Mouse (Mus musculus) CH12F3 (cell line): ENCODE results near the gene Prkca.

Experiments used
- in situ Hi-C: fragments of 300-500 bp; cut with MboI; formaldehyde crosslinking; loops from 2 replicates; pipeline ENCODE4 v1.14.3; 2020; ENCODE audit warnings: low sequenced_read_pairs

Gene Prkca

DNA sequence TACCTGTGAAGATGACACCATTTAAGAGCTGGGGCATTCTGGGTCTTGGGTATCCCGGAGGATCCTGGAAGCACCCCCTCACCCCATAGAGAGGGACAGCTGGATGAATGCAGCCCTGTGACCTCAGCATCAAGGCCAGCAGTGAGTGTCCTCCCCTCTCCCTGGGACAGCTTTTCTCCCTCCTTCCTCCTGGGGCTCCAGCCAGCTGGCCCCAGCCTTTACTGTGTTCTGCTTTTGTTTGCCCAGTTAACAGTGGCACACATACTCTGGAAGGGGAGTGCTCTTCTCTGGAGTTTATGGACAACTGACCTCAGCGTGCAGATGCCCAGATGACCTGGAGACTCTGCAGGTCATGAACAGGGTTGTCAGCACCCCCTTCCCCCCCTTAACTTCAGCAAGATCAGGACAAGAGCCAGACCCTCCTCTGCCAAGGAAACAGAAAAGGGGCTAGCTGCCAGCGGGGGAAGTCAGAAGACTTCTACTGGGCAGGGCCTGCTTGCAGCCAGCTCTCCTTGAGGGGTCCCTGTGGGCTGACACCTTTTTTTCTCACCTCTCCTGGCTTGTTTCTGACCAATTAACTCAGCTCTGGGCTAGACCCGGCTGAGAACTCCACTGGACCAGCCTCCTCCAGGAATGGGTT lies 439.6 kb downstream of the Prkca start:
- in situ Hi-C loops, result no loop called here

DNA sequence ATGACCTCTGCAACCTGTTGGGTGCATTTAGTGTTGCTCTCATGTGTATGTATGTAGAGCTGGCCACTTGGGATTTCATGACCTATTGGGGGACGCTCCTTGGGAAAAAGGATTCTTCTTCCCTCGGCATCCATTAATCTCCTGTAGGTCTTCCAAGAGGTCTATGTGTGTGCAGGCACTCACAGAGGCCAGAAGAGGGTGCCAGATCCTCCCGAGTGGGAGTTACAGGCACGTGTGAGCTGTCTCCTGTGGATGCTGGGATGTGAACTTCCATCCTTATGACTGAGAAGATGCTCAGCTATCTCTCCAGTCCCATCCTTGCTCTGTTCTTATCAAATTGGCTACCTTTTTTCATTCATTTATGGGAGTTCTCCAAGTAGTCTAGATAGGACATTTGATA lies 443.3 kb downstream of the Prkca start:
- in situ Hi-C loops, result no loop called here

DNA sequence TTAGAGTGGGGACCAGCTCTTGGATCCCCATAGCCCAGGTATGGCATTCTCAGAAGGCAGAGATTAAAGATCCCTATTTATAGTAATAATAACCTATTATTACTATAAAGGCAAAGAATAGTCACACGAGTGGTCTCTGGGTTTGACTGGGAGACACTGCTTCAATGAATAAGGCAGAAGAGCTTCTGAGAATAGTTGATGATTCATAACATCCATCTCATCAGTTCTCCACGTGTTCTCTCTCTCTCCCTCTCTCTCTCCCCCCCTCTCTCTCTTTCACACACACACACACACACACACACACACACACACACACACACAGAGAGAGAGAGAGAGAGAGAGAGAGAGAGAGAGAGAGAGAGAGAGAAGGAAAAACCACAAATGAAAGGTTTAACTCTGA lies 445.0 kb downstream of the Prkca start:
- in situ Hi-C loops, result no loop called here

DNA sequence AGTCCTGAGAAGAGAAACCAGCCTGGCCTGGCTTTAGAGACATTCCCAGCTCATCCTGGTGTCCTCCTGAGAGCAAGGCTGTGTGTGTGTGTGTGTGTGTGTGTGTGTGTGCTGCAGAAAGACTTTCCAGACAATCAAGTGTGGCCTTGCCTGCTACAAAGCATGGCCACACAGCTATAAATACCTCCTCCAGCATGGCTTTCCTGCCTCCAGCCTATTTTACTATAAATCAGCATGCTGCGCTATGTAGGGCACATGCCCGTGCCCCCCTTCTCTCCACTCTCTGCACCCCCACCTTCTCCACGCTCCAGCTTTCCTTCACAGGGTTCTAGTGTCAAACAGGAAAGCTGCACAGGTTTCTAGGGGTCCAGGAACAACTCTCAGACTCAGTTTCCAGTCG lies 448.1 kb downstream of the Prkca start:
- in situ Hi-C loops, result no loop called here

DNA sequence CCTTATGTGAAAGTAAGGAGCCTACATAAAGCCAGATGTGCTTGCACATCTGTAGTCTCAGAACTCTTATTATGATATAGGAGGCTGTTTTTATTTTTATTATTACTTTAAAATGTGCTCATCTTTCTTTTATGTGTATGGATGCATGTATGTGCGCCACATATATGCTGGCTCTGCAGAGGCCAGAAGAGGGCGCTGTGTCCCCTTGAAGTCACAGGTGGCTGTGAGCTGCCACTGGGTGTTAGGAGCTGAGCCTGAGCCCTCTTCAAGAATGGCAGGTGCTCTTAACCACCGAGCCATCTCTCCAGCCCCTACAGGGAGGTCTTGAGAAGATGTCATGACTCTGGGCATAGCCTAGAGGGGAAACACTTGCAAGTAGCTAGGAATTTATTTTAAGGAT lies 452.4 kb downstream of the Prkca start:
- in situ Hi-C loops, result no loop called here

DNA sequence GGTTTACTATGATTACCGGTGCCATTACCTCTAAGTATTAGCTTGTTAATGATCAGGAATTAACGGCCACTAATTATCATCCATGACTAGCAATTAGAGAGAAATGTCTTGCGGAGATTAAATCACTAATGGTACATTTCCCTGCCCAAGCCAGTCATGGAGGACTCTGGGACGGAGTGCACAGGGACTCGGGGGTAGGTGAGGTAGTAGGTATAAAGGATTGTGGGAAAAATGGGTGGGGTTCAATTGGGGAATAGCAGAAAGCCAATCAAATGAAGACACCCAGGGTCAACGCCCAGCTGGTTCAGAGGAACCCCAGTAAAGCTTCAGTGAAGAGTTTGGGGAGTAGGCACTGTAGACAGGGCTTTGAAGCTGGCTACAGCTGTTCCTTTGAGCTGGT lies 456.4 kb downstream of the Prkca start:
- in situ Hi-C loops, result no loop called here
